Mouse (Mus musculus): ENCODE measurements at regions not wholly inside any gene's neighbourhood (a gene's known extent, or its start where the extent isn't known, plus 50 kb on each side); places are given as distances from the start of the nearest gene placed in this dataset.

- H3K9ac ChIP-seq = no peak overlapping the region
- WGBS = 64% methylated on average over 5 of the region's 5 CpGs
- no peaks in the 10 kb centered on the region for H3K27me3 ChIP-seq
- H3K4me1 ChIP-seq (replicated peaks) = no peaks in the 10 kb centered on the region
- H3K27ac ChIP-seq = no peak overlapping the region
- no peak for ATAC-seq (replicated peaks; ENCODE audit: insufficient number of reproducible peaks, insufficient read depth, low FRiP score, low read depth)
- H3K36me3 ChIP-seq = no peaks in the 10 kb centered on the region
- H3K4me2 ChIP-seq = no peak overlapping the region
- no peak overlapping the region for H3K4me3 ChIP-seq
- H3K9me3 ChIP-seq (replicated peaks) = no peaks in the 10 kb centered on the region
Observed at GRCm38 (mm10) chr11:9932360-9933265, 740.9 kb downstream of the Abca13 start.

GRCm38 (mm10) chr11:9962696-9963202 is 771.0 kb downstream of the Abca13 start:
- no peak for ATAC-seq (replicated peaks; ENCODE audit: insufficient number of reproducible peaks, insufficient read depth, low FRiP score, low read depth)
- H3K9ac ChIP-seq = no peak overlapping the region
- H3K9me3 ChIP-seq (replicated peaks) = no peaks in the 10 kb centered on the region
- H3K27ac ChIP-seq = no peak overlapping the region
- H3K36me3 ChIP-seq = no peaks in the 10 kb centered on the region
- H3K4me1 ChIP-seq (replicated peaks) = no peaks in the 10 kb centered on the region
- H3K27me3 ChIP-seq = no peaks in the 10 kb centered on the region
- H3K4me2 ChIP-seq = no peak overlapping the region
- H3K4me3 ChIP-seq = no peak overlapping the region

- Histone ChIP-seq H3K4me2 (no peak overlapping the region), H3K9ac (no peak overlapping the region), H3K9me3 (replicated peaks) (no peaks in the 10 kb centered on the region), H3K4me1 (replicated peaks) (no peaks in the 10 kb centered on the region), H3K27me3 (no peaks in the 10 kb centered on the region), H3K4me3 (no peak overlapping the region), H3K27ac (no peak overlapping the region), H3K36me3 (no peaks in the 10 kb centered on the region)
- no peak for ATAC-seq (replicated peaks; ENCODE audit: insufficient number of reproducible peaks, insufficient read depth, low FRiP score, low read depth)
Observed at GRCm38 (mm10) chr11:9982974-9983373, 791.2 kb downstream of the Abca13 start.

- H3K9me3 ChIP-seq (replicated peaks) = no peaks in the 10 kb centered on the region
- no peak for ATAC-seq (replicated peaks; ENCODE audit: insufficient number of reproducible peaks, insufficient read depth, low FRiP score, low read depth)
- 45% methylated on average over 5 of the region's 5 CpGs for WGBS
Observed at GRCm38 (mm10) chr11:9994601-9995166, 802.9 kb downstream of the Abca13 start.

GRCm38 (mm10) chr11:9995356-9995755 is 803.6 kb downstream of the Abca13 start:
- no peak for ATAC-seq (replicated peaks; ENCODE audit: insufficient number of reproducible peaks, insufficient read depth, low FRiP score, low read depth)
- H3K4me3 ChIP-seq = no peak overlapping the region
- no peaks in the 10 kb centered on the region for H3K36me3 ChIP-seq
- H3K4me2 ChIP-seq = no peak overlapping the region
- H3K4me1 ChIP-seq (replicated peaks) = peaks cover 5% of the 10 kb centered on the region; the same call in 1 of the 2 replicates
- H3K27me3 ChIP-seq = no peaks in the 10 kb centered on the region
- H3K27ac ChIP-seq = no peak overlapping the region
- H3K9me3 ChIP-seq (replicated peaks) = no peaks in the 10 kb centered on the region
- H3K9ac ChIP-seq = no peak overlapping the region

More at GRCm38 (mm10) chr11:9994601-9995166, 802.9 kb downstream of the Abca13 start:
- no peak overlapping the region for H3K4me2 ChIP-seq
- no peak overlapping the region for H3K4me3 ChIP-seq
- H3K27me3 ChIP-seq = no peaks in the 10 kb centered on the region
- no peak overlapping the region for H3K9ac ChIP-seq
- H3K27ac ChIP-seq = no peak overlapping the region
- H3K4me1 ChIP-seq (replicated peaks) = peaks cover 5% of the 10 kb centered on the region; the same call in 1 of the 2 replicates
- H3K36me3 ChIP-seq = no peaks in the 10 kb centered on the region

GRCm38 (mm10) chr11:9997532-9998138 is 805.9 kb downstream of the Abca13 start:
- Histone ChIP-seq H3K4me2 (no peak overlapping the region), H3K27me3 (no peaks in the 10 kb centered on the region), H3K4me3 (no peak overlapping the region), H3K36me3 (no peaks in the 10 kb centered on the region), H3K9ac (no peak overlapping the region), H3K9me3 (replicated peaks) (no peaks in the 10 kb centered on the region), H3K27ac (no peak overlapping the region), H3K4me1 (replicated peaks) (peaks cover 5% of the 10 kb centered on the region; the same call in 1 of the 2 replicates)
- no peak for ATAC-seq (replicated peaks; ENCODE audit: insufficient number of reproducible peaks, insufficient read depth, low FRiP score, low read depth)
- 43% methylated on average over 5 of the region's 5 CpGs for WGBS

- Histone ChIP-seq H3K36me3 (no peaks in the 10 kb centered on the region), H3K4me2 (no peak overlapping the region), H3K4me3 (no peak overlapping the region), H3K9ac (no peak overlapping the region), H3K4me1 (replicated peaks) (no peaks in the 10 kb centered on the region; the same call in 1 of the 2 replicates), H3K27ac (peak overlapping the region; percentile 49; the same call in 1 of the 2 replicates), H3K27me3 (no peaks in the 10 kb centered on the region), H3K9me3 (replicated peaks) (no peaks in the 10 kb centered on the region)
- peak; percentile 64; the same call in 1 of the 2 replicates for ATAC-seq (replicated peaks; ENCODE audit: insufficient number of reproducible peaks, insufficient read depth, low FRiP score, low read depth)
- WGBS = 40% methylated on average over 2 of the region's 2 CpGs
Observed at GRCm38 (mm10) chr11:10002170-10002569, 810.4 kb downstream of the Abca13 start.

- 74% methylated on average over 3 of the region's 3 CpGs for WGBS
- no peaks in the 10 kb centered on the region for H3K9me3 ChIP-seq (replicated peaks)
- no peak for ATAC-seq (replicated peaks; ENCODE audit: insufficient number of reproducible peaks, insufficient read depth, low FRiP score, low read depth)
- H3K4me2 ChIP-seq = no peak overlapping the region
- H3K9ac ChIP-seq = no peak overlapping the region
- H3K4me3 ChIP-seq = no peak overlapping the region
- no peak overlapping the region for H3K27ac ChIP-seq
- H3K27me3 ChIP-seq = no peaks in the 10 kb centered on the region
- H3K4me1 ChIP-seq (replicated peaks) = no peaks in the 10 kb centered on the region
- no peaks in the 10 kb centered on the region for H3K36me3 ChIP-seq
Observed at GRCm38 (mm10) chr11:10006881-10007280, 815.1 kb downstream of the Abca13 start.

GRCm38 (mm10) chr11:10046593-10046992 is 854.9 kb downstream of the Abca13 start:
- Histone ChIP-seq H3K27me3 (no peaks in the 10 kb centered on the region), H3K36me3 (no peaks in the 10 kb centered on the region), H3K9me3 (replicated peaks) (no peaks in the 10 kb centered on the region), H3K4me2 (no peak overlapping the region), H3K27ac (no peak overlapping the region), H3K4me3 (no peak overlapping the region), H3K9ac (no peak overlapping the region), H3K4me1 (replicated peaks) (no peaks in the 10 kb centered on the region)
- no peak for ATAC-seq (replicated peaks; ENCODE audit: insufficient number of reproducible peaks, insufficient read depth, low FRiP score, low read depth)
- 42% methylated on average over 2 of the region's 2 CpGs for WGBS

GRCm38 (mm10) chr11:10051584-10052210 is 860.0 kb downstream of the Abca13 start:
- H3K4me1 ChIP-seq (replicated peaks) = no peaks in the 10 kb centered on the region
- no peak overlapping the region for H3K27ac ChIP-seq
- WGBS = 72% methylated on average over 2 of the region's 2 CpGs
- no peaks in the 10 kb centered on the region for H3K27me3 ChIP-seq
- no peak overlapping the region for H3K9ac ChIP-seq
- no peaks in the 10 kb centered on the region for H3K9me3 ChIP-seq (replicated peaks)
- no peaks in the 10 kb centered on the region for H3K36me3 ChIP-seq
- no peak overlapping the region for H3K4me3 ChIP-seq
- no peak overlapping the region for H3K4me2 ChIP-seq
- no peak for ATAC-seq (replicated peaks; ENCODE audit: insufficient number of reproducible peaks, insufficient read depth, low FRiP score, low read depth)

GRCm38 (mm10) chr11:10071881-10072280 is 880.1 kb downstream of the Abca13 start:
- H3K27me3 ChIP-seq = no peaks in the 10 kb centered on the region
- no peak overlapping the region for H3K9ac ChIP-seq
- no peak overlapping the region for H3K4me3 ChIP-seq
- no peak overlapping the region for H3K27ac ChIP-seq
- ATAC-seq (replicated peaks; ENCODE audit: insufficient number of reproducible peaks, insufficient read depth, low FRiP score, low read depth) = no peak
- no peaks in the 10 kb centered on the region for H3K36me3 ChIP-seq
- H3K4me2 ChIP-seq = no peak overlapping the region
- H3K4me1 ChIP-seq (replicated peaks) = no peaks in the 10 kb centered on the region
- no peaks in the 10 kb centered on the region for H3K9me3 ChIP-seq (replicated peaks)
- WGBS = 77% methylated on average over 2 of the region's 2 CpGs
